Mouse (Mus musculus) thymus, postnatal 36 days (tissue): ENCODE data around the gene Arl10.

ENCODE experiments used
- DNase-seq, 2 experiments: peaks; one replicate each; pipeline ENCODE4 v3.0.0; 2022; ENCODE audit warnings: mixed read lengths in 2 of 2

Gene Arl10

GRCm38 (mm10) chr13:54574854-54575481, at the start of gene Arl10:
TSS of gene Arl10 (plus strand) at chr13:54575015.
- DNase-seq: peak; percentile 53 to 65

DNA sequence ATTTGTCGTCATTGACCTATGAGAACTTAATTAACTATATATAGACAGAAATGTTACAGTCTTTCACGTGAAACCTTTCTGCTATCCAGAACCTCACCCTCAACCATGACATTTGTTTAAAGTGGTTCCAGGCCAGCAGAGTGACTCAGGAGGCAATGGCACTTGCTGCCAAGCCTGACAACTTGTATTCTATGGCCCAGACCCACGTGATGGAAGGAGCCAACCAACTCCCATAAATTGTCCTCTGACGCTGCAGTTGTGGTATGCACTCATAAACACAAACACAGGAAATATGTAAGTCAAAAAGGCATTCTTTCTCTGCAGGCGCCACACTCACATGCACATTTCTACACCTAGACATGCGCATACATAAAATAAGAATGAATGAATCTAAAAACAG, 47.7 kb upstream of the Arl10 start:
- DNase-seq: no peak

DNA sequence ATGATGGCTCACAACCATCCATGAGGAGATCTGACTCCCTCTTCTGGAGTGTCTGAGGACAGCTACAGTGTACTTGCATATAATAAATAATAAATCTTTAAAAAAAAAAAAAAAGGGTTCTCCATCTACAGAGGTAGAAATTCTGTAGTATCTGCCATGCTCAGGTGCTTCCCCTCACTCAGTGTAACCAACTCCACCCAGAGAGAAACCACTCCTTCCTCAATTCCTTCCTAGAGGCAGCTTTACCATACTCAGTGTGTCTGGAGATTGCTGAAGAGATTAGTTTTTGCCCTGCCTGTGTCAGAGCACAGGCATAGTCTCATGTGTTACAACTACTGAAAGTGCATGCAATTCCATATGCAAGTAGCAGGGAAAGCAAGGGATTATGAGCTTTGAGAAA, 42.7 kb upstream of the Arl10 start:
- DNase-seq: no peak

DNA sequence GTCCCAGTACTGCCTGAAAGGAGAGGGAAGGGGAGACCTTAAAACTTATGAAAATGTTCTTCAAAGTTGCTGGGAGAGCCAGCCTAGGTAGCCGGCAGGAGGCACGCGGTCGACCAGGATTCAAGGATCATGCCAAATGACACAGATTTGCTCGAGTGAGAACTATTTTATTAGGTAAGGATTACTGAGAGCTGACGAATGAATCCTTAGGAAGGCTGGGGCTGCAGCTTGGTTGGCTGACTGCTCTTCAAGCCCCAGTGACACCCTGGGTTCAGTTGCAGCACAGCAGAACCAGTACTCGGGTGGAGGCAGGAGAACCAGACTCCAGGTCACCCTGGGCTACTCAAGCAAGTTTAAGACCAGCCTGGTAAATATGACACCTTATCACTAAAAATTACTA, 26.8 kb upstream of the Arl10 start:
- DNase-seq: no peak

DNA sequence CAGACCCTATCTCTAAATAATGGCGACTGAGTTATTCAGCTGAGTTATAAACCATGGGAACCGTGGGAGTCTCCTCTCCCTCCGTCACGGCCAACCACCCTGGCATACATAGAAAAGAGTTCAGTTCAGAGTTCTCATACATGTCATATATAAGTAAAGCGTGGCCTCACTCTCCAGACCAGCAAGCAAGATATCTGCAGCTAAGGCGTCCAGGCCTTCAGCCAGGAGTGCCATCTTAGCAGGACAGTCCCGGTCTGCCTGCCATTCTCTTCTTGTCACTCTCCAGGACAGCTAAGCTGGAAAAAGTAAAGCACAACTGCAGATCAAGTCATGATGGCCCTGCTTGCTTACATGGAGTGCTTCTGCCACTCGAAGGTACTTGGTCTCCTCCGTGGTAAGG, 18.6 kb upstream of the Arl10 start:
- DNase-seq: no peak

- no peak for DNase-seq
Measured at GRCm38 (mm10) chr13:54556796-54557195, 18.0 kb upstream of the Arl10 start.

DNA sequence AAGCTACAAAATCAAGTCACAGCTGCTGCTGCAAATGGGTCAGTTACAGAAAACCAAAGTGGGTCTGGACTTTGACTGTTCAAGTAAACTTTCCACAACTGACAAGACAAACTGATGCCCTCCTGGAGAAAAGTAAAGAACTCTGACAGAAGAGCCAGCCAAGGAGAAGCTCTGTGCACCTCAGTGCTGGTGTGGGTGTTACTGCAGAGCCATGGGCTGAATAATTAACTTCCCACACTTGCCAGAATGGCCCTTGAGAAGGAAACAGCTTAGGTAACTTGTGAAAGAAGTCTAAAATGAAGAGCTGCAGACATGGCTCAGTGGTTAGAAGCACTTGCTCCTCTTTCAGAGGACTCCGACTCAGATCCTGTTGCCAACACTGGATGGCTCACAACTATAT, 17.2 kb upstream of the Arl10 start:
- no peak for DNase-seq

DNA sequence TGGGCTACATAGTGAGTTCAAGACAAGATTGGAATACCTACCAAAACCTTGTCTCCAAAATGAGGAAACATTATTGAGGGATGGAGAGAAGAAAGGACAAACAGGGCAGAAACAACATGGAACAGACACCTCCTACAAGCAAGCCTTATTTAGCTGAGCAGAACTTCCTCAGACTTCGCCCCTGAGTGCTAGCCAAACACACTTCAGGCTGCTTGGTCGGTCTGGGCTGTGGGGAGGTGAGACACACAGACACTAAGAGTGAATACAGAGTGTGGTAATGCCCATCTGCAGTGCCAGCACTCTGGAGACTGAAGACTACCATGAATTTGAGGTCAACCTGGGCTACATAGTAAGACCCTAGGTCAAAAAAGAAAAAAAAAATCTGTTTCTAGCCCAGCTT, 15.2 kb upstream of the Arl10 start:
- DNase-seq: no peak

DNA sequence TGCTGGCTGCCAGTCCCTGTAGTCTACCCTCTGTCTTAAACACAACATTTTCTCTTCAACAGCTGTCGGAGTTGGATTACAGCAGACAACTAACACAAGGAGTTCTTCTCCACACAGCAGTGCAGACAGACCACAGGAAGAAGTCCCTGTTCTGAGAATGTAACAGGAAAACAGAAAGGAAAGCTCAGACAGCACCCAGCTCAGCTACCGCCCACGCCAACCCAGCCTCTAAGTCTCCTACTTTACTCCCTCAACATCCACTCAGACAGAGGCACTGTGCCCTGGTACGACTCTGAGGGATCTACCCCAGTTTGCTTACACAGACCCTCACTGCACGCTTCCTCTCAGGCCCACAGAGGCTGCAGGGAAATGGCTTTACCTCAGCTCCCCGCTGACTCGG, 14.2 kb upstream of the Arl10 start:
- DNase-seq: no peak

DNA sequence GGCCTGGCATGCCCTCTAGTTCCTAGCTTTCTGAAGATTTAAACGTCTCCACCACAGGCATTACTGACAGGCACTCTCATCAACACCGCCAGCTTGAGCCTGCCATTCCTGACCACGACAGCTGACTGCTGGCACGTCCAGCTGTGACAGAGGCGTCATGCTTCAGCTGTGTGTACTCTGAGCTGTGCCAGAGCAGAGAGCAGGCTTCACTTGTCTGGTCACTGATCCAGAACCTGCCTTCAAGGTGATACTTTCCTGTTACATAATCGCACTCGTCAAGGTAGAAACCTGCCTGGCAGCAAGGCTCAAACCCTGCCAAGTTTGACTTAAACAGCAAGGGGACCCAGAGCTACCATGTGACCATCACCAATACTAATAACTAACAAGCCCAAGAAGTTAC, 12.3 kb upstream of the Arl10 start:
- no peak for DNase-seq

DNA sequence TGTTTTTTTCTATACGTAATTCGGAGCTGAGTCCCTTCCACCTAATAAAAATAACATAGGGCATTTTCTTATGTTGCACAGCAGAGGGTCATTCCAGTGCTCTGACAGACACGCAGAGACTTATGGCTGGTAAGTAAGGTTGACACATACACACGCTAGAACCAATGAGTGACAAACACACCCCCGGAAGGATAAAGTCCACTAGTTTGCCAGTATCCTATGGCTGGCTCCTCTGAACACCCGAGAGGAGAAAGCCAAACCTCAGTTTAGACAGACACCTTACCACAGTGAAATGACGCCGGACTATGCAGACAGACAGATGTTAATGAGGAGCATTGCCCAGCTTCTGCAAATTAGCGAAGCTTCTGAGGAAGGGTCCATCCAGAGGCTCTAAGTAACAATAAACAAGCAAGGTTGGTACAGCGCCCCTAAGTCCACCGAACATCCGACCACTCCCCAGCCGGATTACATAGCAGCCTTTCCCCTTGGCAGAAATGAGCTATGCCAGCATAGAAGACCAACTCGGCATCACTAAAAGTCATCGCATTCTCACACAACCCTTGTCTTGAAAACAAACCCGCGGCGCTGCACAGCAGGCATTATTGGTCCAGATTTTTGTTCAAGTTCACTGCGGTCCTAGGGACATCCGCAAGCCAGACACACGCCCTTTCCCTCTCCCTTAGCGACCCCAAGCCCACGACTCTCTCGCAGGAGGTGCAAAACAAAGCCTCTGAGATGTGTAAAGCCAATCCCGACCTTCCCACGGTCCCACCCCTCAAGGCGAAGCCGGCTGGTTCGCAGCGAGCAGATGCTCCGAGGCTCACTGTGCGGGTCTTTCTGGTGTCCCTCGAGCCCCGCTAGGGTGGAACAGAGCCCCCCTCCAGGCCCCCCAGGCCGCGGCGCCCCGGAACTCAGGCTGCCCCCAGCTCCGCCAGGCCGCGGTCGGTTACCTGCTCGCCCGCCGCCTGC, 10.3 kb upstream of the Arl10 start:
- DNase-seq: no peak

- peak; percentile 96 for DNase-seq
Measured at GRCm38 (mm10) chr13:54565201-54565581, 9.6 kb upstream of the Arl10 start, which contains the start of gene 4833439L19Rik. TSS of gene 4833439L19Rik (minus strand) at chr13:54565435.

DNA sequence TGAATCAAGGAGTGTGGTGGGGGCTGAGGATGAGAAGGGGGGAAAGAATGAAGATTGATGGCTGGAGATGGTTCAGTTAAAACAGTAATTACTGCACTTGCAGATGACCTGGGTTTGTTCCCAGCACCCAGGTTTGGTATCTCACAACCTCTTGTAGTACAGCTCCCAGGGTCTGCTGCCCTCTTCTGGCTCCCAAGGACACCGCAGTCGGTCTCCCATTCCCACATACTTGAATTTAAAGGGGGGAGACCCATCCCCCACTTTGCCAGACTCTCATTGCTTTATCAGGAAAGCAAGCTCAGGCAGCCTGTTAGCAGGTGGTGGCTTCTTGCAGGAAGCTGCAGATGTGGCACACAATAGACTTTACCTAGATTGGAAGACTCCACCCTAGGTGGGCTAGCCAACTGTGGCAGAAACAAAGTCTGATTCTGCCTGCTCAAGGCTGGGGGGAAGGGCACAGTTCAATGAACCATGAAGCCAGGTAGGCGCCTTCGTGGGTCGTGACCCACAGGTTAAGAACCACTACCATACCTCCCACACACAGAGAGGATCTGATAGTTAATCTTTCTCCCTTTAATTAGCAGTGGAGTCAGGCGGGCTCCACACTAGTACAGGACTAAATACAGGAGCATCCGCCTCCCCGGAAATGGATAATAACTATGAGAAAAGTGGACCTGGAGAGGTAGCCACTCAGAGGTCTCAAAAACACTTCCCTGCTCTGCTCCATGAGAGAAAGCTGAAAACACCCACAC, 9.0 kb upstream of the Arl10 start:
- peak; percentile 53 to 62 for DNase-seq

DNA sequence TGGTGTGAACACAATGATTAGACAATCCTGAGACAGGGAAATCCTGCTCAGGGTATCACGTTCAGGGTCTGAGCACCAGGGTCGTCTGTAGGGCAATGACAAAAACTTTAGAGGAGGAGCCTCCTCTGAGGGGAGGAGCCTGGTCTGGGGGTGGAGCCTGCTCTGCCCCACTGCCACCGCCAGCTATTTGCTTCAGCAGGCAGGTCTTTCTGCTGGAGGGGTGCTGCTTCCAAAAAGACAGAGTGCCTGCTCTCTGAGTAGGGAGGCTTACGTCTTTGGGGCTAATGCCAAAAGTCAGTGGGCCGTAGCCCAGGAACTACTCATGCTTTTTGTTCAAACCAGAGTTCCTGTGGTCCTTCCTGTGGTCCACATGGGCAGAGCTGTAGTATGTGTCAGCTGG, 6.4 kb upstream of the Arl10 start:
- no peak for DNase-seq

GRCm38 (mm10) chr13:54569282-54569681, 5.5 kb upstream of the Arl10 start:
- DNase-seq: no peak

GRCm38 (mm10) chr13:54570736-54571135, 4.1 kb upstream of the Arl10 start:
- no peak for DNase-seq

DNA sequence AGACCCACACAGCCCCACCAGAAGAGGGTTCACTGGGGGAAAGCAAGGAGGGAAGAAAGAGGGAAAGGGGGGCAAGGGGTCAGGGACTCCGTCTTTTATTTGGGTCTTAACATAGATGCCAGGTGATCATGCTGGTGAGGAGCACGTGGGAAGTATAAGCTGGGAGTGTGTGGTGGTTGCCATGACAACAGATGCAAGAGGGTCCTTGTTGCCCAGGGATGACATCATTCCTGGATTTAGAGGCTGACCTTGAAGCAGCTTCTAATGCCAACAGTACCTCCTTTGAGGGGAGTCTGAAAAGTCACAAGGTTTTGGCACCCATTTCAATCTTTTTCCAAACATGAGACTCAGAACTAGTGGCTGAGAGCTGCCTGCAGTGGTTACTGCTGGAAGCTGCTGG, 3.2 kb upstream of the Arl10 start:
- no peak for DNase-seq

- no peak for DNase-seq
Measured at GRCm38 (mm10) chr13:54572621-54573020, 2.2 kb upstream of the Arl10 start.

DNA sequence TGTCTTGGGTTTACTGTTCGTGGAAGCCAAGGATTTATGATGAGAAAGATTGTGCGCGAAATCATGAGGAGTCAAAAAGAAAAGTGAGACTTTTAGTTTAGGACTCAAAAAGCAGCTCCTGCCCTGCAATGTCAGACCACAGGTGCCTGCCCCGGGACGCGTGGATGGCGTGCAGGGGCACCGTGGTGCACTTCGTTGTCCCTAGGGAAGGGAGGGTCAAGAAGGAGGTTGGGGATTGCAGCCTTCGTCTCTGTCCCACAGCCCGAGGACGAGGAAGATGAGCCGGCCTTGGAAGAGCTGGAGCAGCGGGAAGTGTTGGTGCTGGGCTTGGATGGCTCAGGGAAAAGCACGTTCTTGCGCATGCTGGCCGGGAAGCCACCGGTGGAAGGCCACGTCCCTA, 674 bp downstream of the Arl10 start:
- no peak for DNase-seq

- no peak for DNase-seq
Measured at GRCm38 (mm10) chr13:54577652-54578507, 3.1 kb downstream of the Arl10 start.

GRCm38 (mm10) chr13:54581385-54581784, 6.6 kb downstream of the Arl10 start:
- no peak for DNase-seq

DNA sequence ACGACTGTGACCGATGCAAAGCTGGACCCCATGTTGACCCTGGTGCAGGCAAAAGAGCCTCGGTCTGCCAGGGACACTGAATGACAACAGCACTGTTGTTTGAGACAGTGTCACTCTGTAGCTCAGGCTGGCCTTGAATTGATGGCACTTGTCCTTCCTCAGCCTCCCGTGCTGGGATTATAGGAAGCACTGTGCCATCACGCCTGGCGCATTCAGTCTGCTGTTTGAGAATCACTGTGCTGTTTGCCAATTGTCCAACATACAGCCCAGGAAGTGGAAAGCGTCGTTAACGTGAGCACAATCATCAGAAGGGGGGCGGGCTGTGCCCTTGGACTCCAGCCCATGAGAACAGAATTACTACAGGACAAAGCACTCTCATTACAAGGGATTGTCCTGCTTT, 7.3 kb downstream of the Arl10 start:
- no peak for DNase-seq

DNA sequence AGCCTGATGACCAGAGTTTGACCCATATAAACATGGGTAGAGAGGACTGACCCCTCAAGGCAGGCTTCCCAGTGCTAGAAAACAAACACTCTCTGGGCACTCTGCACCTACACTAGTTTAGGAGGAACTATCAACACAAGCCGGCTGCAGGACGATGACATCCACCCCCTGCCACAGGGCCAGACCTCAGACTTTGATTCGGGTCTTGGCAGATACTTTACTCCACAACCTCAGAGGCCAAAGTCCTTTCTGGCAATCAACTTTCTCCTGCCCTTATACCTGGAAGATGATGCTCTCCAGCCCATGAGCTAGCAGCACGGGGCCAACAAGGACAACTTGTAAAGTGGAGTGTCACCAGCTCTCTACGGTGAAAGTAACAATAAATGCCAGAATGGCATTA, 8.0 kb downstream of the Arl10 start:
- DNase-seq: no peak
